Mouse (Mus musculus): ENCODE measurements at regions not wholly inside any gene's neighbourhood (a gene's known extent, or its start where the extent isn't known, plus 50 kb on each side); places are given as distances from the start of the nearest gene placed in this dataset.
A peak's percentile ranks its signal among the peaks of the same experiment; 100 is the strongest.
"Not testable (repeated sequence)": the region's sequence is repeated elsewhere in the genome, so short reads cannot be mapped to it uniquely, and the experiment has no call there.

DNA sequence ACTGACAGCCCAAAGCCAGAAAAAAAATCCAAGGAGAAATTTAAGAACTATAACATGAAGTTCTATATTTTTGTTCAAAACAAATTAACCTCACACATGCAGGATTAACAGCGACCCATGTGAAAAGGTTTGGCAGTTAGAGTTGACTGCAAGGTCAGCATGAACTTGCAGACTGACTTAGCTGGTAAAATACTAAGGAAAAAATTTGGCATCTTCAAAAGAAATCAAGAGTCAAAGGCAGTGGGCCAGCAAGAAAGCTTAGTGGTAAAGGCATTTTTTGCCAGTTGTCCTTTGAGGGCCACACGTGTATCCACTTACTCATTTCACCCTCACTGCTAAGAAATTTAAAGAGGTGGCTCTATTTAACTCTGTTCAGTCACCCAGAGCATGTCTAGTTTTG, 440.2 kb upstream of the Hsf2 start:
- DNase-seq: no peak

DNA sequence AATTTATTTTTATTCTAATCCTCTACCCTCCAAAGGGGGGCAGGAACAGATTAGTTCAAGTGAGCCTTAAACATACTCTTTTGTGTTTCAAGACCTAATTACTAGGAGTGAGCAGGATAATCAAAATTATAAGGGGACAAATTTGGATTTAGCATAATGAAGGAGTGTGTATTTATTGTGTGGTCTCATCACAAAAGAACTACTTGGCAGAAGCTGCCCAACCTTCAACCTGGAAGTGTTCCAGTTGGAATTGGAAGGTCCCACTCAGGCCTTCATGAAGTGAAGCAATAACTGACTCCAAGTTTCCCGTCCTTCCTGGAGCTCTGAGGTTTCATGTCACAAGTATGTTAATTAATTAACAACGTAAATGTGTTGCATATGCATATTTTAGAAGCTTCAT, 439.3 kb upstream of the Hsf2 start:
- no peak for DNase-seq

DNA sequence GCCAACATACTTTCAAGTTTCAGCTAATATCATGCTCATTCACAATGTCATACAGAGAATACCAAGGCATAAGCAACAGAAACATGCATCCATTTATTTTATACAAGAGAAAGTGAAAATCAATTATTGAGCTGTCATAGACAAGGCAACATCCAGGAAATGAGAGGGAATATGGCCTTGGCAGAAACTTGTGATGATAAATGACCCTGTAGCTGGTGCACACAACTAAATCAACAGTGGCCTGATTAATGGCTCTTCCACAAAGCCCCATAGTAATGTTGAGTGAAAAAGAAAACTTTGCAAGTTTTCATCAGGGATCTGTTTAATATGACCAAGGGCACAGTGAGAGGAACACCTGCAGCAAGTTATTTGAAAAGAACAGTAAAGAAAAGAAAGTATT, 438.5 kb upstream of the Hsf2 start:
- DNase-seq: no peak

DNA sequence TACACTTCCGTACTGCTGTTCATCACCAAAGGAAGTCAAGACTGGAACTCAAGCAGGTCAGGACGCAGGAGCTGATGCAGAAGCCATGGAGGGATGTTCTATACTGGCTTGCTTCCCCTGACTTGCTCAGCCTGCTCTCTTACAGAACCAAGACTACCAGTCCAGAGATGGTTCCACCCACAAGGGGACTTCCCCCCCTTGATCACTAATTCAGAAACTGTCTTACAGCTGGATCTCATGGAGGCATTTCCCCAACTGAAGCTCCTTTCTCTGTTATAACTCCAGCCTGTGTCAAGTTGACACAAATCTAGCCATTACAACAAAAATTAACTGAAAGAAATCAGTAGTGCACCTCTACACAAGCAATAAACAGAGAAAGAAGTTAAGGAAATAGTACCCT, 432.8 kb upstream of the Hsf2 start:
- not testable (repeated sequence) for DNase-seq

DNA sequence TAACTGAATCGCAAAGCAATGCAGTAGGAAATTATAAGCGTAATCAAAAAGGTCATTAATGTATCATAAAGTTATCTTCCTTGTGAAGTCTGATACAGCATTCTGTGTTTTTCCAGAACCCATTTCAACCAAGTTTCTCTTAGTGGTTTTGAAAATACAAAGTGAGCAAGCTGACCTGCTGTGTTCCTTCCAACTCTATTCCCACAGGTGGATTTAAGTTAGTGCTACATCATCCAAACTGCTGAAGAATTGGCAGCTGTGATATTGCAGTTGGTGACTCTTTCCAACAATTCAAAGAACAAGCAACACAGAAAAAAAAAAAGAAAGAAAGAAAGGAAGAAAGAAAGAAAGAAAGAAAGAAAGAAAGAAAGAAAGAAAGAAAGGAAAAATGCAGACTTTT, 396.1 kb upstream of the Hsf2 start:
- no peak for DNase-seq

DNA sequence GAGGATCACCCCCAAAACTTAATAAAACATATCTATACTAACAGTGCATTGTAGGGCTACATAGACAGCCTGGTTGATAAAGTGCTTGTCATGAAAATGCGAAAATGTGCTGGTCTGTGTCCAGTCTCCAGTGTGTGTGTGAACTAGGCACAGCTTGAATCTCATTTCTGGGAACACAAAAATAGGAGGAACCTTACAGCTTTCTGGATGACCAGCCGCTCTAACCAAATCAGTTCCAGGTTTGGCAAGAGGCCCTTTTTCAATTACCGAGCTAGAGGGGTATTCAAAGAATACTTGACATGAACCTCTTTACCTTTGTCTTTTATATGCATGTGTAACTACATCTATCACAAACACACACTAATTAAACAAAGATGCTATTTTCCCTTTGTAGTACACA, 390.3 kb upstream of the Hsf2 start:
- DNase-seq: no peak

DNA sequence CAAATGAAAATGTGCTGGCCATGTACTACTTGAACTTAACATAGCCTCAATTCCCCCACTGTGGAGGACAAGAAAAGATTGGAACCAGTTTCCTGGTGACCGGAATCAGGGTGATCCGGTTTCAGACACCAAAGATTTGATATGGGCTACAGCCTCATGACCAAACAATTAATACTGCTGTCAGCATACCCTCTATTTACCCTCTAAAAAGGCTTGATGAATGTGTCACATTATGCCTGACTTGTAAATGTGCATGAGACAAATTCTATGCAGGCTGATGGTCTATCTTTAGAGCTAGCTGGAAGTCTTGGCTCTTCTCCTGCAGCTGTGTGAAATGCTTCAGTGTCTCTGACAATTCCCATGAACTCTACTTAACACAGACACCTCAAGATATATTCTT, 372.8 kb upstream of the Hsf2 start:
- no peak for DNase-seq

DNA sequence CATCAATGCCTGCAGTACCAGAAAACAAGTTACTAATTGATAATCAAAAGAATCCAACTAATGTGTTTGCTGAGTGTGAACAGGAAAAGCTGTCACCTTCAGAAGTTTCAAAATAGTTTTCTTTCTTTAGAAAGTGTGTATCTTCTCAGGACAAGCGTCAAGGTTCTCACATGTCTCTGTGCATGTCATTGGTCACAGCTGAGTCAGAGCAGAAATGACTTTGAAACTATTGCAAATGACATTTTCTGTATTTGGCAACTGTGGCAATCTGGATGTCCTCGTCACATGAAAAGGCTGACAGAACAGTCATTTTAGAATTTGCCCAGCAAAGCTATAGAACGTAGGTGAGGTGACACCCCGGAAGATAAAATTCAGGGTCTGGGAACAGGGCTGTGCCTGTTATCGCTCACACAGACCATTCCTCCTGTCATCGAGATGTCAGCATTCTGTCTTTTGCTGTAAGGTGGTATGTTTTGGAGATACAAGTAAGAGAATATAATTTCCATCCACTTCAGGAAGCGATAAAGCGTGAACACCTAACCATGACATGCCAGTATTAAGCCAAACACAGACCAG, 371.4 kb upstream of the Hsf2 start:
- no peak for DNase-seq

DNA sequence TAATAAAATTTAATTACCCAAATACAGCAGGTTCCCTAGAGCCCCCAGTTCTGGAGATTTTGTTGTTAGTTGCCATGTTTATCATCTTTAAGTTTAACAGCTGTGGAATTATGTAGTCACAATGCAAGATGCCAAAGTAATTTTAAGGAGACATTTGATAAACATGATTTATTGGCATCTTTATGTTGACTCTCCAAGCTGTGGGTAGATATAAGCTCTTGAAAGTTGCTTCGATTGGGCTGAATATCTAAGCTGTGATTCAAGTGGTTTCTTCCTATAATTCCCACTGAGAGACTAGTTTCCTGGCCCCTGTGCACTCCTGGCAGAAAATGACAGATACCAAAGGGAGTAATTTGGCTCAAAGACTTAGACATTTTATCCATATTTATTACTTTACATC, 364.7 kb upstream of the Hsf2 start:
- no peak for DNase-seq

DNA sequence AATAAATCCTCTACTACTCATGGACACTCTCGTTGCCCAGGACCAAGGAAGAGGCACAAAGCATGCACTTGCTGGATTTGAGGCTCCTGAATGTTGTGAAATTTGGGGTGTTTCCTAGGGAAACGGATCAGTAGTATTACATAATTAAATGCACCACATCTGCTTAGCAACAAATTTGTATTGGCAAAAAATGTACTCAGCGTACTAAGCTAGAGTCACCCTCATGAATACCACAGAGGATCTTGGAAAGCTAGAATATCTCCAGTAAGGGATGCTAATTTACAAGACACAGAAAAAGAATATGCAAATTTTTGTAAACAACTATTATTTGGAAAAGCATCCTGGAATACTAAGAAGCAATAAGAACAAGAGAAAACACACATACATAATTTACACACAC, 359.0 kb upstream of the Hsf2 start:
- DNase-seq: no peak

DNA sequence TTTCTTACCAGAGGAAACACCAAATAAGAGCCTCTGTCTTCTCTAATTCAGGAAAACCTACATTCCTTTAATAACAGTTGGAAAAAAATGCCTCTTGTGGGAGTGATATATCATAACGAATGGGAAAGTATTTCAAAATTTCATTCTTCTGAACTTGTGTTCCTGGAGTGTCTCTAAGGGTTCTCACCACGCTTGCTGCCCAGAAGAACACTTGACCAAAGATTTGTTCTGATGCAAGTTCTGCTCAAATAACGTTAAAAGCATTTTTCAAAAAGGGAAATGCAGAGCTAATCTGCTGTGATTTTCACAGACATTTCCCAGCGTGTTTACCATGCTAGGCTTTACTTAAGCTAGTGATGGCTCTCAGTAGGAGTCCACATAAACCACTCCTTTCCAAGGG, 329.8 kb upstream of the Hsf2 start:
- DNase-seq: no peak

DNA sequence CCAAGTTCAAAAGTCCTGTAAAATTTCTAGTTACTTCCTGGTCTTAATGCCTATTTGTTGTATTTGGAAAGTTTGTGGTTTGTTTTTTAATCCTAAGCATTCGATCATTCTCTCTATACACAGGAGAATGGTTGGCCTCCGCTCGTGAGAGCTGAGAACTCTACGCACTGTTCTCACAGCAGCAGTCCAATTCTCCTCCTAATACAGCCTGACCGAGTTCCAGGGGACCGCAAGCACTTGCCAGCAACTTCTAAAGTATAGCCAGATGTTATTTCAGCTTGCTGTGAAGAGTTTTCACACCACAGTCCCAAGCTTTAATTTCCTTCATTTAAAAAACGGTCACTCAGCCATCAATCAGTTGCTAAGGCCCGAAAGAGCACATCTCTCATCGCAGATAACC, 329.3 kb upstream of the Hsf2 start:
- DNase-seq: no peak

DNA sequence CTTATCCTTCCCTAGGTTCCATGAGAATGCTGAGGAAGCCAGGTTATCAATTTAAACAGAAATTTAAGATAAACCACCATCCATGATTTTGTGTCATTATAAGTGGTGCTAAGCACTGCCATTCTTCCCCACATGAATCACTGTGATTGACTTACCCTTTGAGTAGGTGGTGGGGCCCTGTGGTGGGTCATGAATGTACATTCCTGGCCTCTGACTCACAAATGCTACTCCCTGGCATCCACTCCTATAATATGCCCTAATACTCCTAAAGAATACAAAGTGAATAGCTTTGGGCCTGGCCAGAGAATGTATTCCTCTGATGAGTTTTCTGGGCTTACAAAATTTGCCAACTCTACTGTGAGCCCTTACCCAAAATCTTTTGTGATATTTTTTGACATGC, 325.6 kb upstream of the Hsf2 start:
- no peak for DNase-seq

DNA sequence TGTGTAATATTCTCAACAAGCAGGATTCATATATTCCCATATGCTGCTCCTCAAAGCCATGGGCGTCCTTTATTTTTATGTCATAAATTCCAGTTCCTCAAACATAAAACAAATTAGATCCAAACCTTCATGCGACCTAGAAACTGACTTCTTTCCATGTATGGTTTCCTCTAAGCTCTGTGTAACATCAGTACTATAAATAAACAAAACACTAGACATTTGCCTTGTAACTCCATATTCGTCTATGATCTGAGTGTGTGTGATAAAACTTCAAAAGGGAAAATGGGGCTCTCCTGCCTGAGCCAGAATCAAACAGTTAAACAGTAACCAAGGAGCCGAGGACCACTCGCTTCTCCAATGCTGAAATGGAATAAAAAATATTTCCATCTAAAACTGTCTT, 322.8 kb upstream of the Hsf2 start:
- DNase-seq: no peak

DNA sequence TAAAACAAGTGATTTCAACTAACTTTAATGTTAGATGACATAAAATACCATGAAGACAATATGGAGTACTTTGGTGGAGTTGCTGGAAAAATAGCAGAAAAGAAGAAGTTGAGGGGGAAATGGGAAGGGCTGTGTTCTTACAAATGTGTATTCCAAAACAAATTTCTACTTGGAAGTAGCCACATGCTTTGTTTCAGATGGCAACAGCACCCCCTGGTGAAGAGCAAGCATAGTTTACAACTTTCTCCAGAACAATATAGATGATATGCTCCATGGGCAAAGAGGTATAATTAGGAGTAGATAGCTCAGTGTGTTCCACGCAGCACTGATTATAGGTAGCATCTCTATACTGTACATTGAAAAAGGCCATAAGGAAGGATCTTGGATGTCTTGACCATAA, 302.6 kb upstream of the Hsf2 start:
- peak; percentile 56 for DNase-seq

DNA sequence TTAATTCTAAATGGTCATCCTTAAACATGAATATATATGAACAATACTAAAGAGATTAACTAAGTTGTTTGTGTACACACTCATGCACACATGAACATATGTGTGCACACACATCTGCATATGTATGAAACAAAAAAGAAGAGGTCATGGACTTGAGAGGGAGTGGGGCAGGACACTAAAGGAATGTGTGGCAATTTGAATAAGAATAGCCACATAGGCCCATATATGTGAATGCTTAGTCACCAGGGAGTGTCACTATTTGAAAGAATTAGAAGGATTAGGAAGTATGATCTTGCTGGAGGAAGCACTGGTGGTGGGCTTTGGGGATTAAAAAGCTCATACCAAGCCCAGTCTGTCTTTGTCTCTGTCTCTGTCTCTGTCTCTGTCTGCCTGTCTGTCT, 275.5 kb upstream of the Hsf2 start:
- no peak for DNase-seq

DNA sequence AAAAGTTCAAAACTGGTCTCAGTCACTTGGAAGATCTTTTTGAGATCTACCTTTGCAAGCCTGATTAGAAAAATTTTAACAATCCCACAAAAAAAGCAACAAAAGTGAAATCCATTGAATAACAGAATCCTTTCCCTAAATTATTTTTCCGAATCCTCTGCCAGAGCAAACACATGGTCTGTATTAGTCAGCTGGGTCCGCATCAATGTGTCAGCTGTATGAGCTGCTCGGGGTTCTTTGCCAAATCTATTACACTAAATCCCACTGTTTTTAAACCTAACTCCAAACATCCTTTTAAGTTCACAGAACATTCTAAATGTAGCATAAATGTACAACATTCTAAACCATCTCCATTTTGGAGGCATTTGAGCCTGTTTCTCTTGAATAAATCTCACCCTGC, 255.1 kb upstream of the Hsf2 start:
- no peak for DNase-seq

DNA sequence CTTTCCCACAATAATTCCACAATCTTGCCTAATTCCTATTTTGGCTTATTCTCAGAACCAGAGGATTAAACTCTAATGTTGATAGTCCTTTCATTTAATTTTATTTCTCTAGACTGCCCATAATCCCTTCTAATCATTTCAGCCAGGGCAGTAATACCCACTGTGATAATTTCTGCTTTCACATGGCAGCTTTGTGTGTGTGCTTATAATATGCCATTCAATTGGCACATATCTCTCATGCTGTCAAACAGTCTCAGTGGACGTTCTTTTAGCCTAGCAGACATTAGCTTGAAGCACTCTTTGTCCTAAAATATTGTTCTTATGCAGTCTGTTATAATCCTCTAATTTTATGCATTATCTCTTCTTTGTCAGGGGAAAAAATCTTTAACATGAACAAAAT, 205.0 kb upstream of the Hsf2 start:
- DNase-seq: no peak

DNA sequence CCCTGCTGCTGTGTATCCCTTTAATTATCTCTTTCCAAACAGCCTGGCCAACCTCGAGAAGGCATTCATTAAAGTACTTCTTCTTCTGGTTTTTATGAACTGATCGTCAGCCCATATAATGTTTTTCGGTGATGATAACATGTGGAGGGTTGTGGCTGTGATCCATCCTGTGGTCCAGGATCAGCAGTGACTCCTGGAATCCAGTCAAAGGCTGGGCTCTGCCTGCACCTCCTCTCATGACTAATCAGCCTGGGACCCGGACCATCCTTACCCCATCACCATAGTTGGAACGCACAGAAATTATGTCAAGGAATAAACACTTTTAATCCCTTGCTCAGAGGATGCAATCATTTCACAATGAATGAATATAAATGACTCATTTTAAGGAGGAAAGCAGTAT, 203.3 kb upstream of the Hsf2 start:
- DNase-seq: no peak

DNA sequence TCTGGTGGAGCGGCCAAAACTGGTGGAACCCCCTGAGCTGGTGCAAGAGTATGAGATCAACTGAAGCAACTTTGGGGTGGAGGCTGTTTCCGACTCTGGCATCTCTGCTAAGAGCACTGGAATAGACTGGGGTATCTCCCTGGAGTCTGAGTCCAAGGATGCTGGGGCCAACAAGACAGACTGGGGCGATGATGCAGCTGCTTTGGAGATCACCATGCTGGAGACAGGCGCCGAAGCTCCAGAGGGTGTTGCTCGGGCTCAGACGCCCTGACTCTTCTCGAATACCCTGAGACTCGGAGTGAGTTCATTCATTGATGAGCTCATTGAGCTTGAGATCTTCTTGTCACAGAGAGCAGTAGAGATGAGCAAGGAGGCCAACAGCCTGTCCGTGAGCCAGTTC, 194.6 kb upstream of the Hsf2 start:
- DNase-seq: no peak

DNA sequence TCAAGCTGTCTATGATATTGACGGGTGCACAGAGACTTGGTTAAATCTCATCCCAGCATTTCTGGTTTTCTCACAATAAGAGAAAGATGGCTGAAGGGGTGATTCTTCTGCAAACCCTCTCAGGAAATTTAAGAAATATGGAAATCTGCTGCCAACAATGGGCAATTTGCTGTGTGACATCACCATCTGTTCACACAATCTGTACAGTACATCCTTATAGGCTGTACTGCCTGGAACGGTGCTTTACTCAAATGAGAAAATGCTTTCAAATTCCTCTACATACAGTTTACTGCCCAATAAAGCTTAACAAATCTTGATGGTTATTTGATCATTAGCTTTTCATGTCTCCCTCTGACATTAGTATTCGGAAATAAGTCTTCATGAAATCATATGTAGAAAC, 172.4 kb upstream of the Hsf2 start:
- no peak for DNase-seq

DNA sequence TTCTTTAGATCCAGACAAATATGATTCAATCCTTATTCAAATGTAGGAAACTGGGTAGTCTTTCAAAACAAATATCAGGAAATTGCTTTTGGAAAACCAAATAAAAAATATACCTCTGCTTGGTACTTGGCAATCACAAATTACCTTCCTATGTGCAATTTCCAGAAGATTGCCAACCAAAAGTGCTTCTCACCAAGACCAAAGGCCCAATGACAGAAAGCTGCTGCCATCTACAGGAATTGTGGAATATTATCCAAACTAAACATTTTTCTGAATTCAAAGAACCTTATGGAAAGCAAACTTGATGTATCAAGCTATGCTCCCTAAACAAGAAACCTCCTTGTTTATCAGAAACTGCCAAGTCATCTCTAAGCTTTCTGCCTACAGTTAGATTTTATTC, 169.1 kb upstream of the Hsf2 start:
- DNase-seq: no peak

DNA sequence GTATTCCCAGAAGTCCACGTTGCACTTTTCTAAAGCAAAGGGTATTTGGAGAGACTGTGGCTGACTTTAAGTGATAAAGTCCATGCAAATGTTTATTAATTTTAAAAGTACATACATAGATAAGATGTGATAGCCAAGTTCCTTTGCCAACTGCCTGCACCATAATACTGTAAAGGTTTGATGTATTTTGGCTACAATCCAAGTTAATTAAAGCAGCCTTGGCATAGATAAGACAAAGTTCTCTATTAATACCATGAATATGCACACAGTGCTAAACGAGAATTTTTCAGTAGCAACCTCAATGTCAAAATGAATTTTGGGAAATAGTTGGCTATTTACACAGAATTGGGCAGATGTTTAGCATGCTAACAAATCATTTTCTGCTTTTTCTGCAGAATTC, 167.0 kb upstream of the Hsf2 start:
- no peak for DNase-seq

DNA sequence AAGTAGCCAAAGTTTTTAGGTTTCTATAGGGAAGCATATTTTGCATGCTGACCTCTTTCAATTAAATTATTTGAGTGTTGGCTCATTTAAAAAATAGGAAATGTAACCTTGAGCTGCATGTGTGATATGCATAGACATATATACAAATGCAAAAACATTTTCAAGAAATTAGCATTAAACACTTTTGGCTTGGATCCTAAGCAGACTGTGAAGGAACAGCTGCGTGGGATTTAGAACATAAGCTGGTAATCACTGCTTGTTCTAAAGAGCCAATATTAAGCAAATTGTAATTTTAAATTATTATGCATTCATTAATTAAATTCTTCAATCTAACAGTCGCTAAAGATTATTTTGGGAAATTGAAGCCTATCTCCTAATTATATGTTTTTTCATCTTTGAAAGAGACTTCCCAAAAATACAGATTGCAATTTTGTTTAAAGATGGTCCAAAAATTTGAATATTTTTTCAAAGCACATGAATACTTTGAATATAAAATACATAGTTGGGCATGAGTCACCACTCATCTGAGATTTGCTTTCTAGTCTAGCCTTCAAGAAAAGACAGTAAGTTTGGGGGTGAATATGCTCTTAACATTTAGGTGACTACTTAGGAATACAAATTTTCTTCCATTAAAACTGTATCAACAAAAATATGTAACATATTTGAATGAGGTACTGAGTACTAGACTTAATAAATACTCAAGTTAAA, 163.3 kb upstream of the Hsf2 start:
- no peak for DNase-seq

DNA sequence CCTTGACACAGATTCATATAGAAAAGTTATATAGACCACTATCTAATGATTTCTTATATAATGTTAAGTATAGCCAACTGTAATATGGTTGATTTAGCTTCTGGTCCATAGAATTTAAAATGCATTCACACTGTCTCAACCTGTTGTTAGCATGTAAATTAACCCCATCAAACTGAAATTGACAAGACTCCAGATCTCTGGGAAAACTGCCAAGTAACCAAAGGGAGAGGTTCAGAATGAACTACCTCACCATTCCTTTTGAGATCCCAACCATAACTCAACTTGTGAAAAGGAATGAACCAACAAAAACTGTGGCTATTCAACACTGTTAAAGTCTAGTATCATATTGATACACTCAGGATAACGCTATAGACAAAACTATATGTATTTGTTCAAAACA, 162.0 kb upstream of the Hsf2 start:
- no peak for DNase-seq

DNA sequence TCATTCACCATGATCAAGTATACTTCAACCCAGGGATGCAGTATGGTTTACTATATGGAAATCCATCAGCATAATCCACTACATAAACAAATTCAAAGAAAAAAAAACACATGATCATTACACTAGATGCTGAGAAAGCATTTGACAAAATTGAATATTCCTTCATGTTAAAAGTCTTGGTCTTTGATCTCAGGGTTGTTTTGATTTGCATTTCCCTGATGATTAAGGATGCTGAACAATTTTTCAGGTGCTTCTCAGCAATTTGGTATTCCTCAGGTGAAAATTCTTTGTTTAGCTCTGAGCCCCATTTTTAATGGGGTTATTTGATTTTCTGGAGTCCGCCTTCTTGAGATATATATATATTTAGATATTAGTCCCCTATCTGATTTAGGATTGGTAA, 123.4 kb upstream of the Hsf2 start:
- DNase-seq: not testable (repeated sequence)

Measured in right cerebral cortex, postnatal 14 days (tissue).